Mouse (Mus musculus): ENCODE measurements around the gene Art5.
"Not testable (repeated sequence)": the region's sequence is repeated elsewhere in the genome, so short reads cannot be mapped to it uniquely, and the experiment has no call there.

GRCm38 (mm10) chr7:102048524-102048923, 60.8 kb downstream of the Art5 start:
- TF ChIP-seq CTCF (IDR thresholded peaks at IDR 0.05; ENCODE audit: borderline replicate concordance, insufficient read depth, low read length); POLR2A (IDR thresholded peaks at IDR 0.05; ENCODE audit: low read depth, low read length): not testable (repeated sequence)
